Mouse (Mus musculus) bone marrow, adult 2 months (tissue): Measurements from ENCODE around the gene Slit3. TPM values are rescaled to one million over a fixed set of nuclear protein-coding genes. Genes with fewer than 3 reads are reported as not detected.

Experiments
- H3K27ac ChIP-seq: fragments of 200-500 bp; 2 replicates; pipeline ENCODE4 v1.5.1; 2012; ENCODE audit warnings: low read depth, mild to moderate bottlenecking, control low read depth, inconsistent platforms, low read length; ENCODE audit not compliant: control insufficient read depth, poor library complexity, insufficient read depth
- H3K4me1 ChIP-seq: fragments of 200-500 bp; 2 replicates; pipeline ENCODE4 v1.6.1; 2011; ENCODE audit warnings: low read length; ENCODE audit not compliant: control insufficient read depth, insufficient read depth
- H3K4me3 ChIP-seq: fragments of 200-500 bp; replicated peaks from 2 replicates; pipeline ENCODE3; 2011; ENCODE audit warnings: mild to moderate bottlenecking, low read depth, low read length, control low read depth; ENCODE audit not compliant: control insufficient read depth
- CTCF ChIP-seq: fragments of 200-500 bp; IDR thresholded peaks from 2 replicates; pipeline ENCODE4 v1.5.1; 2011; ENCODE audit warnings: low read length, control low read depth; ENCODE audit not compliant: control insufficient read depth, insufficient read depth
- POLR2A ChIP-seq: fragments of 200-500 bp; IDR thresholded peaks from 2 replicates; pipeline ENCODE4 v1.6.1; 2011; ENCODE audit warnings: low read depth, mild to moderate bottlenecking, control low read depth, low read length, borderline replicate concordance; ENCODE audit not compliant: control insufficient read depth
- WGBS: fragments of 180-500 bp; shearing (Covaris S2); methylation state at CpG from one replicate; pipeline ENCODE4 v1.1.7; 2018; 5-methylcytosine and 5-hydroxymethylcytosine counted together
- polyA plus RNA-seq: library from polyadenylated mRNA; stranded (reverse); fragments of >200 nt; gene quantifications from 2 replicates; pipeline ENCODE4 v1.2.4, GENCODE M21; 2011; ENCODE audit warnings: low replicate concordance; ENCODE audit not compliant: missing spikeins, insufficient read depth, insufficient read length

Slit3 gene
- polyA plus RNA-seq, 1 experiment, result 2.0 TPM

GRCm38 (mm10) chr11:35251910-35252309 lies 130.9 kb downstream of the Slit3 start:
- Histone ChIP-seq H3K4me1 (no peaks in the 10 kb centered on the region), H3K27ac (no peak overlapping the region), H3K4me3 (no peak overlapping the region)
- 75% methylated on average over 4 of the region's 4 CpGs for WGBS
- TF ChIP-seq POLR2A (no peak), CTCF (no peak)

DNA sequence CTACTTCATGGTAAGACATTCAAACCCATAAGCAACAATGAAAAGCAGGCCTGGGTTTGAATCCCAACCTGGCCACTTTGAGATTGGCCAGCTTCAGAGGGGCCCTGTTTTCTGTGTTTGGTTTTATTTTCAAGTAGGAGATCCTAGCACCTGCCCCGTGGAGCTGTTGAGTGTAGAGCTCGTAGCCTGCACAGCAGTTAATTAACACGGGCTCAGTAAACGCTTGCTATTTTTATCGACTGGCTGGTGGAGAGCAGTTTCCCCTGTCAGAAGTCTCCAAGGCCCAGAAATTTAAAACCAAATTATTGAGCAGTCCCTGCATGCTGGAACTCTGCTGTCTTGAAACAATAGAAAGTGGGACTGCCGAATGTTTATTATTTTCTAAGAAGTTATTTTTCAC lies 136.3 kb downstream of the Slit3 start:
- Histone ChIP-seq H3K27ac (no peak overlapping the region), H3K4me3 (no peak overlapping the region), H3K4me1 (no peaks in the 10 kb centered on the region)
- no peak for TF ChIP-seq CTCF
- no peak for TF ChIP-seq POLR2A
- 59% methylated on average over 6 of the region's 6 CpGs for WGBS

- Histone ChIP-seq H3K4me3 (no peak overlapping the region), H3K27ac (no peak overlapping the region), H3K4me1 (no peaks in the 10 kb centered on the region)
- 88% methylated on average over 10 of the region's 10 CpGs for WGBS
- TF ChIP-seq CTCF (no peak), POLR2A (no peak)
Measured at GRCm38 (mm10) chr11:35261562-35262087, 140.6 kb downstream of the Slit3 start.

DNA sequence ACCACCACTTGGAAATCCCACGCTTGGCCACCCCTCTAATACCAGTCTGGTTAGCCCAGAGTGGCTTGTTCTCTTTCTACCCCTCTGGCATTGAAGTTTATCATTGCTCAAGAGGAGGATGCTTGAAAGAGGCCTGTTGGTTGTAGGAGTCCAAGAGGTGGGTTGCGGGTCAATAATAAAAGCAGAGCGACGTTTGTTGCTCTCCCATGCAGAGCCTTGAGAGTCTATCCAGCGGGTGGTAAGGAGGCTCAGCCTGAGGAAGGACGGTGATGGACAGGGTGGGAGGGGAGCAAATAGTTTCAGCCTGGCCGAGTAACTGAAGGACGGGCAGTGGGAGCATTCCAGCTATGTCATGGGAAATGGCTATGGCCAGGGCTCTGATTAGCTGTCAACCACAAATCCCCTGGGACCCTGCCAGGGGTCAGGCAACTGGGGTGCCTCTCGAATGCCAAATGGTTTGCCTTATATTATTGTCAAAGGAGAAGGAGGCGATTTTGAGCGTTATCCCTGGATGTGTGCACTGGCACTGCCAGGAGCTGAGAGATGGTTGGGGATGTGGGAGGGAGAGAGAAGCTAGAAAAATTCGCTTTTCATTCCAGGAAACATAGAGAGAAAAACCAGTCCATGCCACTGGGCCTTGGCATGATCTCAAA lies 141.4 kb downstream of the Slit3 start:
- TF ChIP-seq POLR2A (no peak), CTCF (no peak)
- no peaks in the 10 kb centered on the region for H3K4me1 ChIP-seq
- WGBS, result 79% methylated on average over 12 of the region's 12 CpGs

DNA sequence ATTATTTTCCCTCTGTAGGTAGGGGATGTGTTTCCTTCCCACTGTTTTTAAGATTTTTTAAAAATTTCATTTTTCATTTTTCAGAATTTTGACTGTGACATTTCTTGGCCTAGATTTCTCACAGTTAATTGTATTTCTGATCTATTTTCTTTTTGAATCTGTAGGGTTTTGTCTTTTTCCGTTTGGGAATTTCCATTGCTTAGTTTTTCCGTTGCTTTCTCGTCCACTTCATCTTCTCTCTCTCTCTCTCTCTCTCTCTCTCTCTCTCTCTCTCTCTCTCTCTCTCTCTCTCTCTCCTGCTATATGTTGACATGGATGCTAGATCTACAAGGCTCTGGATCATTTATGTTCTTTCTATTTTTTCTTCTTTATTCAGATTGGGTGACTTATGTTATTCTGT lies 143.7 kb downstream of the Slit3 start:
- no peaks in the 10 kb centered on the region for H3K4me1 ChIP-seq
- no peak for TF ChIP-seq CTCF
- WGBS, result 77% methylated on average over 3 of the region's 3 CpGs
- H3K27ac ChIP-seq, result no peak overlapping the region
- no peak overlapping the region for H3K4me3 ChIP-seq

More for the DNA sequence above, 141.4 kb downstream of the Slit3 start:
- H3K27ac ChIP-seq, result no peak overlapping the region
- H3K4me3 ChIP-seq, result no peak overlapping the region

GRCm38 (mm10) chr11:35270396-35270795 lies 149.4 kb downstream of the Slit3 start:
- Histone ChIP-seq H3K4me3 (no peak overlapping the region), H3K4me1 (no peaks in the 10 kb centered on the region), H3K27ac (no peak overlapping the region)
- 78% methylated on average over 9 of the region's 9 CpGs for WGBS
- no peak for TF ChIP-seq POLR2A
- TF ChIP-seq CTCF, result no peak

DNA sequence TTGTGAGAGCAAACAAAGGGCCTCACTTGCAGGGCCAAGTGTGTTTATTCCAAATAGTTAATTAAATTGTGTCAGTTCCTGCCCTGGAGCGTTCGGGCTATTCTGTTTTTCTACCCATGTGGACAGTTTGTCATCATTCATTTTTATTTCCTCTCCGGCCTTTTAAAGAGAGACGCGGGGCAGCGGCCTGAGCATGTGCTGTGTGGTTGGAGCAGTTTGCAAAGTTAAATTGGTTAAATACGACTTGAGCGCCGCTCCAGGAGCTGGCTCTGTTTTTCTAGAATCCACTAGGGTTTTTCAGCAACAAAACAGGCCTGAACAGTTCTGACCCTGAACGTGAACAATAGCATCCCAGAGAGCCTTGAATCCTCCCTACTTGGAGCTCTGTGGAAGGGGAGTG lies 152.4 kb downstream of the Slit3 start:
- no peak for TF ChIP-seq POLR2A
- TF ChIP-seq CTCF, result no peak
- H3K27ac ChIP-seq, result no peak overlapping the region
- WGBS, result 59% methylated on average over 10 of the region's 10 CpGs

DNA sequence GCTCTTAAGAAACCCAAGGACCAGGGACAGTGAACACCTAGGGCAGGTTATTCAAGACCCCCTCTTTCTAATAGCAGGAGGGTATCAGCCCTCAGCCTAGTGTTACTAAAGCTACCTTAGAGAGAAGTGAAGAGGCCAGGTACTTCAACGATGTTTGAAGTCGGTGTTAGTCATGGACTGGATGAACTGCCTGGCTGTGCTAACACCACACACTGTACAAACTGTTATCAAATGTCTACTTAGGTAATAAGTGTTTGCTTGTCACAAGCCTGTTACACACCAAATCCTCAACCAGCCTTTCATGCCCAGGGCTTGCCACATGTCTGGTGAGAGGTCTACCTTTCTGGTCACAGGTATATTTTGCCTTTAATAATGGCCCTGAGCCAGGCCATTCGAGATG lies 153.0 kb downstream of the Slit3 start:
- no peak for TF ChIP-seq POLR2A
- TF ChIP-seq CTCF, result no peak

More for the DNA sequence above, 152.4 kb downstream of the Slit3 start:
- Histone ChIP-seq H3K4me1 (no peaks in the 10 kb centered on the region), H3K4me3 (no peak overlapping the region)

DNA sequence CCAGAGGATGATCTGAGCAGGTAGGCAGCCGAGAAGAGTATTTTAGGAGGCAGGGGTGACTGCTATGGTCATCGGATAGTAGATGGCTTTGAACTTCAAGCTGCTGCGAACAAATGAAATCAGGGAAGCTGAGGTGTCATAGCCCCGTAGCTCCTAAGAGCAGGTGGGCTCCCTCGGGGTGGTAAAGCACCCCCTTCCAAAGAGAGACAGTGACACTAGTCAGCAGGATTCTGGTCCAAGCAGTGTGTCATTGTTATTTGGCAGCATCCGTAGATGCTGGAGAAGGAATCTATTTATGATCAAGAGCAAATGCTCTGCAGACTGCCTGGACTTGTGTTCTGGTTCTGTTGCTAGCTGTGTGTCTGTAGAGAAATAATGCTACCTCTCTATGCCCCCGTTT lies 154.3 kb downstream of the Slit3 start:
- Histone ChIP-seq H3K4me1 (no peaks in the 10 kb centered on the region), H3K4me3 (no peak overlapping the region), H3K27ac (no peak overlapping the region)
- WGBS, result 79% methylated on average over 7 of the region's 7 CpGs
- TF ChIP-seq POLR2A (no peak), CTCF (no peak)

More for the DNA sequence above, 153.0 kb downstream of the Slit3 start:
- Histone ChIP-seq H3K4me3 (no peak overlapping the region), H3K27ac (no peak overlapping the region), H3K4me1 (no peaks in the 10 kb centered on the region)
- 75% methylated on average over 3 of the region's 3 CpGs for WGBS
